Mouse (Mus musculus) bone marrow macrophage, adult 2 months (primary cell): ENCODE measurements around the gene Matk. TPM values are rescaled to one million over a fixed set of nuclear protein-coding genes. Genes with fewer than 3 reads are reported as not detected.

Experiments used
- H3K27ac ChIP-seq: 2 replicates; pipeline ENCODE4 v1.5.1; 2012; ENCODE audit warnings: low read depth, low read length; ENCODE audit not compliant: insufficient read depth
- H3K4me1 ChIP-seq: 2 replicates; pipeline ENCODE4 v1.6.1; 2012; ENCODE audit warnings: low read length; ENCODE audit not compliant: control insufficient read depth, insufficient read depth
- H3K4me3 ChIP-seq: 2 replicates; pipeline ENCODE4 v1.5.1; 2012; ENCODE audit warnings: mild to moderate bottlenecking, low read length, moderate library complexity; ENCODE audit not compliant: insufficient read depth
- CTCF ChIP-seq: IDR thresholded peaks from 2 replicates; pipeline ENCODE4 v1.5.1; 2012; ENCODE audit warnings: low read depth, mild to moderate bottlenecking, low read length, moderate library complexity
- POLR2A ChIP-seq: IDR thresholded peaks from 2 replicates; pipeline ENCODE4 v1.6.1; 2012; ENCODE audit warnings: mild to moderate bottlenecking, low read depth, low read length, borderline replicate concordance
- polyA plus RNA-seq: library from polyadenylated mRNA; stranded (reverse); fragments of >200 nt; gene quantifications from 2 replicates; pipeline ENCODE4 v1.2.4, GENCODE M21; 2012; ENCODE audit not compliant: missing spikeins, insufficient read depth, insufficient read length

The Matk gene
- polyA plus RNA-seq, 1 experiment = 10.8 TPM

DNA sequence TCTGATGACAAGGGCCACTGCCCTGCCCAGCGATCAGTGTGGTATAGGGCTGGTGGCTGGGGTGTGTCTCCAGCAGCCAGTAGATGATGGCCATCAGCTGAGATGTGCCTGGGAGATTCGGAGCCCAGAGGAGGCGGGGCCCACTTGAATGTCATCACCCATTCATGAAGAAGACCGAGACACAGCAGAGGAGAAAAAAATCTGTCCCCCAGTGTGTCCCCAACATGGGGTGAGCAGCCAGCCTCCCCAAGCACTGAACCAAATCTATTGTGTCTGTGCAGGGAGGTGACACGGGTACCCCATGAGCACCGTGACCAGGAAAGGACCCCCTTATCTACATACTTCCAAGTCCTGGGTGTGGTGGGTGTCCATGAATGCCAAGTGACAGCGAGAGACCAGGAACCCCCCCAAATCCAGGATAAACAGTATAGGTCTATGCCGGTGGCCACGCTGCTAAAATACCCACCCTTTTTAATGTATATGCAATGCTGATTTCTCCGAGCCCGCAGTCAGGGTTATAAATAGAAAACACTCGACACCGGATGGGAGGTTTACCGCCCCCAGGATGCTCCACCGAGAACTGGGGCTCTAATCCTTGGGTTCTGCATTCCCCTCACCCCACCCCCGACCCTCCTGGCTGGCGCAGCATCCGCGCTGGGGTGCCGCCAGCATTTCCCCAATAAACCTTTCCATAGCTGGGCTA, 22.8 kb upstream of the Matk start:
- Histone ChIP-seq H3K4me3 (no peak overlapping the region), H3K27ac (no peak overlapping the region), H3K4me1 (peaks cover 5% of the 10 kb centered on the region)
- TF ChIP-seq POLR2A = no peak
- no peak for TF ChIP-seq CTCF

- H3K4me3 ChIP-seq = no peak within 1 kb of the TSS
These were observed 22.1 kb upstream of the Matk start, which contains the start of gene Atcay for GRCm38 (mm10) chr10:81230438-81231332. Atcay (minus strand) TSS chr10:81230833.

DNA sequence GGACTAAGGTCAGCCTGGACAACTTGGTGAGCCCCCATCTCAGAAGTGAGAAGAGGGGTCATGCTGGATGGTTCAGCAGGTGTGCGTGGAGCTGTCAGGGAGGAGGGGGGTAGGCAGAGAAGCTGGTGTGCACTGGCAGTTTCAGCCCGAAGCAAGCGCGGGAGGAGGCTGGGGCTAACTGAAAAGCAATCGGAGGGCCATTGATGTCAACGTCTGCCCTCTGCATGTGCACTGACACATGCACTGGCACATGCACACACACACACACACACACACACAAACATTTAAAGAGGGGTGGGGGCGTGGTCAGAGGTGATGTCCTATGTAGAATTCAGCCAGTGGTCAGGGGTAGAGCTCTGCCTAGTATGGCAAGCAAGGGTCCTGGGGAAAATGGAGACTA, 21.3 kb upstream of the Matk start:
- Histone ChIP-seq H3K4me3 (no peak overlapping the region), H3K27ac (no peak overlapping the region), H3K4me1 (peaks cover 5% of the 10 kb centered on the region)
- TF ChIP-seq CTCF (no peak), POLR2A (no peak)

More at GRCm38 (mm10) chr10:81230438-81231332, 22.1 kb upstream of the Matk start, which contains the start of gene Atcay:
- no peak for TF ChIP-seq POLR2A
- TF ChIP-seq CTCF = peak; percentile 33
- Histone ChIP-seq H3K27ac (no peak within 1 kb of the TSS), H3K4me1 (peaks cover 5% of the 10 kb centered on the region)

DNA sequence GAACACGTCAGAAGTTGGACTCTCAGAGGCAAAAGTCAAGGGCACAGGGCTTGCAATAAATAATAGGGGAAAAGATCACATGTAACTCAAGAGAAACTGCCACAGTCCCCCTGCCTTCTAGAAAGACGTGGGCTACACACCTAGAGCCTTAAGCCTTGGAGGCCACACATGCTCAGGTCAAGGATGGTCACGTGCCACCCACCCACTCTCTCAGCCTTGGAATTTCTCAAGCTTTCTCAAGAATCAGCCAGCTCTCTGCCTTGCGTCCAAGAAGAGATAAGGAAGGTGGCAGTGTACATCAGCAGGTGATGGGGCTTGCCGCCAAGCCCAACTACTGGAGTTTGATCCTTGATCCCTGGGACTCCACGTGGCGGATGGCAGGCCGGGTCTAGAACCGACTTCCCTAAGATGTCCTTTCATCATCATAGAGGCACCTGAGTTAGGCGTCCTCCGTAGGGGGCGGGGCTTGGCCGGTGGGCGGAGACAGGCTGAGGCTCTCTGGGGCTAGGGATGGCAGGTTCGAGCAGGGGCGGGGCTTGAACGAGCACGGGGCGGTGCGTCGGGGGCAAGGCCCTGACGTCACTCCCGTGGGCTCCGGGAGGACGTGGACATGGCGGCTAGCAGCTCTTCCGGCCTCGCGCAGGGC, 20.0 kb upstream of the Matk start, which contains the start of gene Zfr2:
Gene Zfr2, plus strand, starts transcription at position 576 of the 646 bp plus-strand sequence.
- Histone ChIP-seq H3K4me1 (peaks cover 5% of the 10 kb centered on the region), H3K27ac (no peak within 1 kb of the TSS)
- TF ChIP-seq CTCF (no peak), POLR2A (no peak)

GRCm38 (mm10) chr10:81233226-81233585, 19.5 kb upstream of the Matk start:
- peak overlapping the region; percentile 63 for H3K4me3 ChIP-seq
- H3K27ac ChIP-seq = no peak overlapping the region
- TF ChIP-seq POLR2A = 0 out of 2 replicates have a peak, but pooled peaks have one; percentile 12
- no peak for TF ChIP-seq CTCF
- peaks cover 5% of the 10 kb centered on the region for H3K4me1 ChIP-seq

More for the DNA sequence above, 20.0 kb upstream of the Matk start, which contains the start of gene Zfr2:
- peak within 1 kb of the TSS; percentile 63 for H3K4me3 ChIP-seq

GRCm38 (mm10) chr10:81234206-81234605, 18.5 kb upstream of the Matk start:
- no peak overlapping the region for H3K4me3 ChIP-seq
- TF ChIP-seq POLR2A (no peak), CTCF (no peak)
- peaks cover 5% of the 10 kb centered on the region for H3K4me1 ChIP-seq
- H3K27ac ChIP-seq = no peak overlapping the region

GRCm38 (mm10) chr10:81236471-81237268, 16.1 kb upstream of the Matk start:
- TF ChIP-seq CTCF (no peak), POLR2A (no peak)
- Histone ChIP-seq H3K27ac (no peak overlapping the region), H3K4me3 (no peak overlapping the region), H3K4me1 (peaks cover 5% of the 10 kb centered on the region)

- TF ChIP-seq CTCF (no peak), POLR2A (no peak)
- no peak overlapping the region for H3K4me3 ChIP-seq
- H3K27ac ChIP-seq = no peak overlapping the region
- H3K4me1 ChIP-seq = peaks cover 2% of the 10 kb centered on the region; the same call in 1 of the 2 replicates
These were observed 14.1 kb upstream of the Matk start for GRCm38 (mm10) chr10:81238618-81239017.

DNA sequence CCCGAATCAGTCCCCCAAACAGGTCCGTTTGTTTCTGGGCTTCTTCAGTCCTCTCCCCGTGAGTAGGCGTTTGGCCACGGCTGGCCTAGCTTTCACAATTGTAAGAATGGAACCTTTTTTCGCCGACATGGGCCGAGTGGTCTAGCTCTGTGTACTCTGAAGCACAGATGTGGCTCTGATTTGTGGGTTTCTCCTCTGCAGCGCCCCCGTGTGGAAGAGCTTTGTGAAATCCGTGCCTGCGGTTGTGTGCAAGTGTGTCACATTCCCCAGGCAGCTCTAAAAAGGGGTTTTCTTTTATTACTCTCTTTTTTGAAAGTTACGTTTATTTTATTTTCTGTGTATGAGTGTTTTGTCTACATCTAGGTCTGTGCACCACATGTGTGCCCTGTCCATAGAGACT, 11.9 kb upstream of the Matk start:
- TF ChIP-seq POLR2A (no peak), CTCF (peak; percentile 98)

More for the DNA sequence above, 11.9 kb upstream of the Matk start:
- Histone ChIP-seq H3K4me1 (peaks cover 4% of the 10 kb centered on the region), H3K27ac (no peak overlapping the region), H3K4me3 (no peak overlapping the region)
